Mouse (Mus musculus) ES-E14 (cell line): Measurements from ENCODE around the gene Myom1. TPM values are rescaled to one million over a fixed set of nuclear protein-coding genes. Genes with fewer than 3 reads are reported as not detected.

Experiments used
- DNase-seq: peaks from one replicate; pipeline ENCODE4 v3.0.0-alpha.2; 2013; ENCODE audit warnings: low read depth, low spot score
- H3K27ac ChIP-seq: 2 replicates; pipeline ENCODE4 v1.5.1; 2012; ENCODE audit warnings: low read depth, mild to moderate bottlenecking, low read length, moderate library complexity, mixed read lengths; ENCODE audit not compliant: poor library complexity, insufficient read depth, severe bottlenecking
- H3K36me3 ChIP-seq: 2 replicates; pipeline ENCODE4 v1.6.1; 2012; ENCODE audit warnings: mild to moderate bottlenecking, low read length, moderate library complexity, mixed read lengths; ENCODE audit not compliant: control insufficient read depth, poor library complexity, insufficient read depth, severe bottlenecking
- H3K4me1 ChIP-seq, 2 experiments: fragments of 150-350 bp in 1 of 2; sonication (generic) in 1 of 2; 2 replicates each; pipeline ENCODE4 v1.6.1; 2012; ENCODE audit warnings: low read length in 2 of 2, mild to moderate bottlenecking in 1 of 2, mixed read lengths in 1 of 2; ENCODE audit not compliant: control insufficient read depth in 2 of 2, insufficient read depth in 2 of 2, poor library complexity in 1 of 2
- H3K4me3 ChIP-seq, 2 experiments: fragments of 150-350 bp in 1 of 2; sonication (generic) in 1 of 2; 2 replicates each; pipeline ENCODE4 v1.5.1; 2012; ENCODE audit warnings: low read length in 2 of 2, low read depth in 1 of 2, mild to moderate bottlenecking in 1 of 2, mixed read lengths in 1 of 2; ENCODE audit not compliant: insufficient read depth in 1 of 2, poor library complexity in 1 of 2, severe bottlenecking in 1 of 2
- H3K9ac ChIP-seq: 2 replicates; pipeline ENCODE4 v1.6.1; 2012; ENCODE audit warnings: low read depth, mild to moderate bottlenecking, low read length, mixed read lengths; ENCODE audit not compliant: poor library complexity, insufficient read depth, severe bottlenecking
- H3K9me3 ChIP-seq: fragments of 150-350 bp; sonication (generic); 2 replicates; pipeline ENCODE4 v1.6.1; 2012; ENCODE audit warnings: low read depth, mild to moderate bottlenecking, low read length; ENCODE audit not compliant: control insufficient read depth, insufficient read depth
- CHD2 ChIP-seq: IDR thresholded peaks from 2 replicates; pipeline ENCODE4 v1.6.1; 2014; ENCODE audit warnings: mild to moderate bottlenecking, low read depth, low read length, inconsistent platforms
- HCFC1 ChIP-seq: IDR thresholded peaks from 2 replicates; pipeline ENCODE4 v1.6.1; 2012; ENCODE audit warnings: low read length, inconsistent platforms, borderline replicate concordance; ENCODE audit not compliant: insufficient read depth
- MAFK ChIP-seq: IDR thresholded peaks from 2 replicates; pipeline ENCODE4 v1.6.1; 2014; ENCODE audit warnings: mild to moderate bottlenecking, low read depth, low read length, inconsistent platforms; ENCODE audit not compliant: insufficient read depth
- ZC3H11A ChIP-seq: IDR thresholded peaks from 2 replicates; pipeline ENCODE4 v1.6.1; 2012; ENCODE audit warnings: low read depth, mild to moderate bottlenecking, inconsistent platforms, low read length, borderline replicate concordance
- ZNF384 ChIP-seq: IDR thresholded peaks from 2 replicates; pipeline ENCODE4 v1.6.1; 2012; ENCODE audit warnings: low read depth, low read length, inconsistent platforms
- in situ Hi-C, 2 experiments: fragments of 600-800 bp; cut with MboI; formaldehyde crosslinking; loops; one replicate each; pipeline ENCODE4 v1.15.1; 2025; ENCODE audit warnings: low sequenced_read_pairs in 2 of 2, inconsistent platforms in 1 of 2; ENCODE audit not compliant: unreplicated experiment in 2 of 2
- total RNA-seq: library from RNA; depleted of rRNA; stranded (reverse); fragments of 300-350 nt; gene quantifications from 2 replicates; pipeline ENCODE4 v1.2.3, GENCODE M21; 2012

The Myom1 gene
- total RNA-seq, 1 experiment: 3.3 TPM

DNA sequence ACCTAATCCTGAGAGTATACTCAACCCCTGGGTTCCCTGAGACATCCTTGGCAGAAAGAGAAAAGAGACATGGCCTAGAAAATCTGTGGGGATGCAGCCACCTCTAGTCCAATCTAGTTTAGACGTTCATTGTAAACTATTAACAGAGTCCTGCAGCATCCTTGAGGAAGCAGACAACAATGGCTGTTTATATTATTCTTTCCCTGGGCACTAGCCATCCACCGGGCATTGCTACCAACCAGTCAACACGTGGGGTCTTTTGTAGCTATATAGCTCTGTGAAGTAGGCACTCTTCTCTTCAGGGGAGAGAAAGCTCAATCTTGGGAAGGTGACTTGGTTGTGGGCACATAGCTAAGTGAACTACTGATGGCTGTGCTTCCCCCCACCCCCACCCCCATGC lies 110.3 kb downstream of the Myom1 start:
- Histone ChIP-seq H3K9ac (no peak overlapping the region), H3K9me3 (no peaks in the 10 kb centered on the region), H3K4me3 (no peak overlapping the region), H3K27ac (no peak overlapping the region), H3K4me1 (no peaks in the 10 kb centered on the region), H3K36me3 (no peaks in the 10 kb centered on the region)
- in situ Hi-C loops: no loop called here
- no peak for DNase-seq
- TF ChIP-seq ZC3H11A (no peak), CHD2 (no peak), HCFC1 (no peak), MAFK (no peak), ZNF384 (no peak)

DNA sequence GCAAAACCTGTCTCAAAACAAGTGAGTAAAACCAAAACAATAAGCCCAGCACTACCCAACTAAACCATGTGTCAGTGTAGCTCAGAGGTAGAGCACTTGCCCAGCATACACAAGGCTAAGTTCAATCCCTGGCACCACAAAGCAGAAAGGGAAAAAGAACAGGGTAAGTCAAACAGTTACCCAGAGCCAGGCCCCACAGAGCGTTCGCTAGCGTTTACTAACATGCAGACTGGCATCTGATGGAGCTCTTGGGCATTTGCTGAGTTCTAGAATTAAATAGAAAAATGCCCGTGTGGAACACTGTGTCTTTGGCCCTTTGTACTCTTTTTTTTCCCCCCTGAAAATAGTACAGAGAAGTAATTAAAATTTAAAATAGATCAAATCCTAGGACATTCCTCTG lies 111.8 kb downstream of the Myom1 start:
- in situ Hi-C loops: no loop called here
- H3K27ac ChIP-seq: no peak overlapping the region
- TF ChIP-seq ZC3H11A (no peak), ZNF384 (no peak), HCFC1 (no peak), MAFK (no peak), CHD2 (no peak)
- H3K4me3 ChIP-seq: no peak overlapping the region
- no peaks in the 10 kb centered on the region for H3K36me3 ChIP-seq
- no peak for DNase-seq
- H3K9me3 ChIP-seq: no peaks in the 10 kb centered on the region
- H3K4me1 ChIP-seq: no peaks in the 10 kb centered on the region
- no peak overlapping the region for H3K9ac ChIP-seq

DNA sequence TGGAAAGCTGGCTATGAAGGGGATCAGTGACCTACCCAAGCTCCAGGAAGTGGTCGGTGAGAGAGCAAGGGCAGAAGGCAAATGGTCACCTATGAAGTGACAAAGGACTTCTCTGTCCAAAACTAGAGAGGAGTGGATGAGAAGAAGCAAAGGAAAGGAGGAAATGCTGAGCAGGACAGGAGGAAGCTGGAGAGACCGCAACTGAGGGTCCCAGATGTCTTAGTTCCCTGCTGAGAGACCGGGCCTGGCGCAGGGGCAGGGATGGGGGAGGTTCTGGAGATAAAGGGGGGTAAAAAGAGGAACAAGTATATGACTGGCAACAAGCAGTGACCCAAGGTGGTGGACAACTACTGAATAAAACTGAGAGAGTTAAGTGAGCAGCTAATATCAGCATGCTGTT lies 115.5 kb downstream of the Myom1 start:
- no peak for TF ChIP-seq CHD2
- no peak for TF ChIP-seq ZNF384
- no peak for TF ChIP-seq HCFC1
- TF ChIP-seq MAFK: no peak
- no peak for TF ChIP-seq ZC3H11A
- H3K9me3 ChIP-seq: no peaks in the 10 kb centered on the region
- no peak for DNase-seq
- no peak overlapping the region for H3K27ac ChIP-seq
- no peaks in the 10 kb centered on the region for H3K4me1 ChIP-seq
- no peaks in the 10 kb centered on the region for H3K36me3 ChIP-seq
- H3K4me3 ChIP-seq: no peak overlapping the region
- in situ Hi-C loops: no loop called here
- H3K9ac ChIP-seq: no peak overlapping the region

DNA sequence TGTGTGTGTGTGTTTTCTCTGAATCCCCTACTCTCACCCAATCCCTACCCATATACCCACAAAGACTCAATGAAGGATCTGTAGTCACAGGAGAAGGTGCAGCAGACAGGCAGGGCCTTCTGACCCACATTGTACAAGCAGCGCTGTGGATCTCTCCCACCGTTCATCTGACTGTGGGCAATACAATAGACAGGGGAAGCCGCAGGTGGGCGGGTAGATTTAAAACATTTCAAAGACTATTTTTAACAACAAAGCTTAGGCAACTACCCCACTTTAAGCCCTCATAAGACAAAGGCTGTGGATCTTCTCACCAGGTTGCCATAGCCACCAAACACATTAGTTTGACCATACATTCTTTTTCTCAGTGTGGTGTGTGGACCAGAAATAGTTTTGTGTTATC lies 116.2 kb downstream of the Myom1 start:
- H3K27ac ChIP-seq: no peak overlapping the region
- H3K36me3 ChIP-seq: no peaks in the 10 kb centered on the region

DNA sequence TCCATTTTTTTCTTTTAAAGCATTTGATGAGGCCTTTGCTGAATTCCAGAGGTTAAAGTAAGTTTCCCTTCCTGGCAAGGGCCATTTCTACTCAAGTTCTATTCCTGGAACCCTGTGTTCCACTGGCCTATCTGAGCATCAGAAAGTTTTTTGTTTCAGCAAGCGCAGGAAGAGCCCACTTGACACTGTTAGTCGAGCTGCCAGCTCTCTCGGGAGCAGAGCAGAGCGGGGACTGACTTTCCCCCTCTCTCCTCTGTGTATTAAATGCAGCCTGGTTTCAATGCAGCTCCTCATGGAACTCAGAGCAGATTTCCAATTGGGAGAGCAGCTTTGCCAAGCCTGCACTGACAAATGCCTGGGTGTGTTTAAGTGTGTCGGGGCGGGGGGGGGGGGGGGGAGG lies 118.2 kb downstream of the Myom1 start:
- Histone ChIP-seq H3K4me1 (no peaks in the 10 kb centered on the region), H3K36me3 (no peaks in the 10 kb centered on the region), H3K9me3 (no peaks in the 10 kb centered on the region), H3K9ac (no peak overlapping the region), H3K27ac (no peak overlapping the region), H3K4me3 (no peak overlapping the region)
- DNase-seq: no peak
- in situ Hi-C loops: no loop called here
- no peak for TF ChIP-seq HCFC1
- no peak for TF ChIP-seq ZC3H11A
- TF ChIP-seq MAFK: no peak
- no peak for TF ChIP-seq CHD2
- TF ChIP-seq ZNF384: no peak

More for the DNA sequence above, 116.2 kb downstream of the Myom1 start:
- TF ChIP-seq MAFK: no peak
- no peak for TF ChIP-seq HCFC1
- TF ChIP-seq ZC3H11A: no peak
- TF ChIP-seq CHD2: no peak
- Histone ChIP-seq H3K9ac (no peak overlapping the region), H3K4me1 (no peaks in the 10 kb centered on the region), H3K4me3 (no peak overlapping the region), H3K9me3 (no peaks in the 10 kb centered on the region)
- in situ Hi-C loops: no loop called here
- DNase-seq: peak; percentile 42
